Mouse (Mus musculus) CH12F3 (cell line): ENCODE data around the gene Pisd.
"Not testable (repeated sequence)": the region's sequence is repeated elsewhere in the genome, so short reads cannot be mapped to it uniquely, and the experiment has no call there.

Experiments used
- in situ Hi-C: fragments of 300-500 bp; cut with MboI; formaldehyde crosslinking; loops from 2 replicates; pipeline ENCODE4 v1.14.3; 2020; ENCODE audit warnings: low sequenced_read_pairs

Gene Pisd

DNA sequence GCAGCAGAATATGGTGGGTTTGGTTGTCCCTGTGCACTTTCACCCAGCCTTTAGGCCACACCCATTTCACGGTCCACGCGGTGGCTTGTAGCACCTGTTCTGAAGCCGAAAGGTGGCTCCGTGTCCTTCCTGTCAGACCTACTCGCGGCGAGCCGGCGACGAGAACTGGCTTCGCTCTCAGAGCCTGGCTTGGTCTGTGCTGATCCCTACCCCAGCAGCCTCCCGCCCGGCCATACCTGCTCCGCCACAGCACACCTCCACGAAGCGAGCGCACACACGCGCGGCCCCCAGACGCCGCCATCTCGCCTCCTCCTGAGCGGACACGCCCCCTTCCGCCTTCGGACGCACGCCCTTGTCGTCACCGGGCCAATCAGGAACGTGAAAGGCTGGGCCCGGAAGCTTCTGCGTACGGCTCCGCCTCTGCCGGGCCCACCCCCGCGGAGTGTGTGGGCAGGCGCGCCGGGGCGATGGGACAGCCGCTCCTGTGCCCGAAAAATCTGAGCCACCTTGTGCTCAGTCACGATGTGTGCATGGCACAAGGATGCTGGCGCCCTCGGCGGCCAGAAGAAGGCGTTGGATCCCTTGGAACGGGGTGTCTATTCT, at the start of gene Pisd:
Gene Pisd, minus strand, starts transcription at position 334 of the 603 bp plus-strand sequence.
- in situ Hi-C loops: no loop called here

DNA sequence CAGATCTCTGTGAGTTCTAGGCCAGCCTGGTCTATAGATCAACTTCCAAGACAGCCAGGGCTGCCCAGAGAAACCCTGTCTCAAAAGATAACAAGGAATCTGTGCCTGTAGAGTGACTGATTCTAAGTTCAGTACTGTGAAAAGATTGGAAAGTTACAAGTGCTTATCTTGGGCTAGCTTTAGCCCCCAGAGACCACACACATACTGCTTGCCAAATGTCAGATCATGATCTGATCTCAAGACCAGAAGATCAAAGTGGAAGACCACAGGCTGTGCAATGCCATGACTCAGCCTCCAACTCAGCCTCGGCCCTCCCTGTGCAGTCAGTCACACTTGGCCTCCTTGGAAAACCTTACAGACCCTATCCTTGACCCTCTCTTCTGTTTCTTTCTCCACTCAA, 49.1 kb upstream of the Pisd start:
- in situ Hi-C loops: no loop called here

DNA sequence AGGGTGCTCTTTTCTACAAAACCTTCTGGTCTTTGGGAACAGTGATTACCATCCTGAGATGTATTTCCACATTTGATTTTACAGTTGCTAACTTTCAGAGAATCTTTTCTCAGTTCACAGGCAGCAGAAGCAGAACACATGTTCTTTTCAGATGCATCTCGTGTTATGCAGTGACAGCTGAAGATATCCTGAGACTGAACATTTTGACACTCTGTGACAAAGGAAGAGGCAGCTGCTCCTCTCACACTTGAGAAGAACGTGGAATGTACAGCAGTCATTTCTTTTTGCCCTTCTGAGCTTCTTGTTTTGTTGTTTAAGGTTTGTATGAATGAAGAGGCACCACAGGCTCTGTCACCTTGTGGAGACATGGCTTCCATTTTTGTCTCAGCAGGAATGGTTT, 44.6 kb upstream of the Pisd start:
- in situ Hi-C loops: no loop called here

DNA sequence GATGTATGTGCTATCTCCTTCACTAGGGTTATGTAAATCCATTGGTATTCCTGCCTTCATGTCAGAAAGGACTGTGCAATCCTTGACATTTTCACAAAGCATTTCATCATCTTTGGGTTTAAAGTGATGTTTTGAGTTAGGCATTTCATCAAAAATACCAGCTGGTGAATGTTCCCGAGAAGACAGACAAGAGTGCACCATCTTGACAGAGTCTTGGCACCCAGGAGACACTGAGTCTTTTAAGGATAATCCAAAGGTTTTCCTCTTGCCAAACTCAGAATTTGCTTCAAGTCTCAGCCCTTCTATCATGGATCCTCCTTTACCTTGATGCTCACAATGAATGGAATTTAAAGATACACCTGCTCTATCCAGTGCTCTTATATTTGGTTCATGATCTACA, 43.3 kb upstream of the Pisd start:
- in situ Hi-C loops: not testable (repeated sequence)

DNA sequence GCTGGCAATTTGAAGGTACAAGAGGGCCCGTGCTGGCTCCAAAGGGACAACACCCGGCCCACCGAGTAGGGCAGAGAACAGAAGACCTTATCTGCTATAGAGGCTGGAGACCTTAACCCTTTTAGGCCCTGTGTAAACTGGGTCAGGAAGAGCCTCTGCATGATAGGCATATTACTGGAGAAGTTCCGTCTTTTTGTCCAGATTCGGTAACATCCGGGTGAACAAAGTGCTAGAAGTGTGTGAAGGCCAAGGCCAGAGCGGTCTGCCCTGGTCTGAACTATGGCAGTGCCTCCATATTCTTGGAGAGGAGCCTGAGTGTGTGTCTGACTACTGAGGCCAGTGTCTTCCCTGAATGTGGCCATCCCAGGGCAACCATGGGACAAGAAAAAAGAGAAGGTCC, 41.6 kb upstream of the Pisd start, which contains the start of gene Gm20671:
Gene Gm20671, minus strand, starts transcription at position 101 of the 400 bp plus-strand sequence.
- in situ Hi-C loops: no loop called here

DNA sequence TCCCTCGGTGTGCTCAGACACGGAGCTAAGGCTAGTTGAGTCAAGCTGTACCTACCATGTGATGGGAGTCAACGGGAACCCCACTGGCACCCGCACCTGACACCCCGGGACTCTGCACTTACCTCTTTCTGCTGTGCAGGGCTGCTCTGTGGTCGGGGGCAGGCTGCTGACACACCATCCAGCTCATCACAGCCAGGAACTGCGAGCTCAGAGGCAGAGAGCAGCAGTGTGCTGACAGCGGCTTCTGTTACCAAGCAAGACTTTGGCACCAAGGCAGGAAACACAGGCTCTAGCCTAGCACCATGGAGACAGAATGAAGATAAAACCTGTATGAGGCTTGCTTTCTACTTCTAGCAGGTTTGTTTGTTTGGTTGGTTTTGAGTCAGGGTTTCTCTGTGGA, 35.0 kb upstream of the Pisd start:
- in situ Hi-C loops: no loop called here

DNA sequence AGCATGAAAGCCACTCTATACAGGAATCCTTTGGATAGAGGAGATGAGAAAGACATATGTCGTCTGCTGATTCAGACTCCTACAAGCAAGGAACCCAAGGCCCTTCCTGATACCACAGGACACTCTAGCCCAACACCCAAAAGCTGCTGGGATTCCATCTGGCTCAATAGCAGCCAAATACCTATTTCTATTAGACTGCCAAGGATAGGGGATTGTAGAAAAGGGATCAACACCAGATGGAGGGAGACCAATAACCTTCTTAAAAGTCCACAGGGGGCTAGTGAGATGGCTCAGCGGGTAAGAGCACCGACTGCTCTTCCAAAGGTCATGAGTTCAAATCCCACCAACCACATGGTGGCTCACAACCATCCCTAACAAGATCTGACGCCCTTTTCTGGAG, 29.9 kb upstream of the Pisd start:
- in situ Hi-C loops: no loop called here

DNA sequence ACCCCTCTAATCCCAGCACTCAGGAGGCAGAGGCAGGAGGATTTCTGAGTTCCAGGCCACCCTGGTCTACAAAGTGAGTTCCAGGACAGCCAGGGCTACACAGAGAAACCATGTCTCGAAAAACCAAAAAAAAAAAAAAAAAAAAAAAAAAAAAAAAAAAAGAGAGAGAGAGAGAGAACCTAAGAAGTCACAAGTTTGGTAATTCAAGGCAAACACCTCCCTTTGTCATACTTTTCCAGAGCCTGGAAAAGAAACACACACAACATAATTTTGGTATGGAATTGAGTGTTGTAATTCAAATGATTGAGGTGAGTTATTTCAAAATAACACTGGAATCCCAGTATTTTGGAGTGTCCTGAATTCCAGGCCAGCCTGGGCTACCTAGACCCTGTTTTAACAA, 1.0 kb upstream of the Pisd start:
- in situ Hi-C loops: not testable (repeated sequence)

DNA sequence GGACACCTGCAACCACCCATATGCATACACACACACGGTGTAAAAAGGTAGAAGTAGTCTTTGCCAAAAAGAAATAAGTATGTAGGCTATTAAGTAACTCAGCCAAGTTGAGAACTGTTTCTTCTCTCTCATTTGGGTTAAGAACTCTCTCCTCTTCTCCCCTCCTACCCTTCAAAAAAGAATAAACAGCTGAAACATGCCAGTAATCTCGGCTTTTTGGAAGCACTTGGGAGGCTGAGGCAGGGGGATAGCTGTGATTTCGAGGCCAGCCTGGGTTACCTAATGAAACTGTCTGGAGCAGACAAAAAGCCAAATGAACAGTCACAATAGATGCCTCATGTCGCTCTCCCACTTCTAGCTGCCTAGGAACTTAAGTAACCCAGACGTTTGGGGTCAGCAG, 720 bp downstream of the Pisd start:
- in situ Hi-C loops: no loop called here

DNA sequence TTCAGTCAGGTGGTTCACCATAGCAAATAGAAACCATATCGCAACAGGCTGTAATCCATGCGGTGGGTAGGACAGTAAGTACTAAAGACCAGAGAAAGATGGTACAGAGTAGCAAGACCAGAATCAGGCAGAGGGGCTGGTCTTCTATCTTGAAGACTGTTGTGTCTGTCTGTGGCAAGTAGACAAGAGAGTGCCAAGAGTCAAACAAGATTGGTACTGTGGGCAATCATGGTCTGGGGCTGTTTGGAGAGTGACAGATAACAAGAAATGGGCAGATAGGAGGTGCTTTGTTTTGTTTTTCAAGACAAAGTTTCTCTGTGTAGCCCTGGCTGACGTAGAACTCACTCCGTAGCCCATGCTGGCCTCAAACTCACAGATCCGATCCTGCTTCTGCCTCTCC, 3.9 kb downstream of the Pisd start:
- in situ Hi-C loops: no loop called here

DNA sequence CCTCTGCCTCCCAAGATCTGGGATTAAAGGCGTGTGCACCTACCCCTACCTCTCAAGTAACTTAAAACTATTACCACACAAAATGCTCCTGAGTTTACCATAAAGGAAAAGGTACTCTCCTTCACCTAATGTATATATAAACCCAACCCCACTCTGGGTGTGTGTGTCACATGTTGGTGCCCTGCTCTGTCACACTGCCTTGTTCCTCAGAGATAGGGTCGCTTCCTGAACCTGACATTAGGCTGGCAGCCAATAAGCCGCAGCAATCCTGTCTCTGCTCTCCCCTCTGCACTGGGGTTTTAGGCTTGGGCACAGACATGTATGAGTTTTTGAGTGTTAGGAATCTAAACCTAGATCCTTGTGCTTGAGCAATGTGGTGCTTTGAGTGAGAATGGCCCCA, 7.3 kb downstream of the Pisd start:
- in situ Hi-C loops: no loop called here

DNA sequence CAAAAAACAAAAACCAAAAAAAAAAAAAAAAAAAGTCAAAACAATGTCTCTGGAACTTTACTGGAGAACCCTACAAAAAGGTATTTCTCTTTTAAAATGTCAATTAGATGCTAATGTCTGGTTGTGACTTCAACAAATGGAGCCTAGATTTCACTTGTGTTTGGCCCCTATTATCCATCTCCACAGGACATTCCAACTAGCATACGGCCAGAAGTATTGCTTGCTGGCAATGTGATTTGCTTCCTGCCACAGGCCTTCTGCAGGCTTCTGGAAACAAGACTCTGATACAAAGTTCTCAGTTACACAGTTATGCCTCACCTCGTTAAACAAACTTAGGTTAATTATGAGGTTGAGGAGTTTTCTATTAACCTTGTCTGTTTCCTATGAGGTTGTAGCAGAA, 13.1 kb downstream of the Pisd start:
- in situ Hi-C loops: no loop called here

DNA sequence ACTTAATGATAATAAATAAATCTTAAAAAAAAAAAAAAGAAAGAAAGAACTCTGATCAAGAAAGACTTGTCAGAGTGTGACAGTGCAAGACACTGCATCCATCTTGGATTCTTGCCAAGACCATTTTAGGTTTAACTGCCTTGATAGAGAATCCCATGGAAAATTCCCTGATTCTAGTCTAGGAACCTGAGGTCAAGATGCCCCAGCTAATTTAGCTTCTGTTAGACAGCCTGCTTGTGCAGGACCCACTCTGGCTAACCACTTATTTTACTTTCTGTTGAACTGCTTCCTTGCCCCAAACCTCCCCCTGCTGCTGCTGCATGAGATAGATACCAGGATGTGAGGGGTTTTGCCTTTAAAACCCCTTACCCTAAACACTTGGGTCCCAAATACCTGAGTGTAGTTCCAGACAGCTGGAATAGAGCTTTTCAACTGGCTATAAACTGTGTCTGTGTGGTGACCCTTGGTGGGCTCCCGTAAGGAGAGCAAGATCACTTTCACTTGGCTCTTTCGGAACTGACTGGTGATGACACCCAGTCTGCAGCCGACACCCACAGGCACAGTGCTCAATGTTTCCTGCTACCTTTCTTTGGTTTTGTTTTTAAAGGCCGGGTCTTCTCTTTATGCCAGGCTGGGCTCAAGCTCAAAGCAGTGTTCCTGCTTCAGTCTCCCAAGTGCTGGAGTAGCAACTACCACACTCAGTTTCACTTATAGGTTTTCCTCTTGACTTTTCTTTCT, 17.6 kb downstream of the Pisd start:
- in situ Hi-C loops: no loop called here

DNA sequence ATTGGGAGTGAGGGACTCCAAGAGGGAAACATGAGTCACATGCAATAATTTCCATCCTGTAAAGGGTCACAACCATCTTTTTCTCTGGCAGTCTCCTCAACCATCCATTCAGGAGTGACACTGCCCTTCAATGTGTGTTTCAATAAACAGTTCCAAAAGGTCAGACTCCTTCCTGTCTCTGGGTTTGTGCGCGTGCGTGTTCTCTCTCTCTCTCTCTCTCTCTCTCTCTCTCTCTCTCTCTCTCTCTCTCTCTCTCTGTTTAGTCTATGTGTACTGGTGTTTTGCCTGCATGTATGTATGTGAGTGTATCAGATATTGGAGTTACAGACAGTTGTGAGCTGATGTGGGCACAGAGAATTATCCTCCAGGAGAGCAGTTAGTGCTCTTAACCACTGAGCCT, 18.4 kb downstream of the Pisd start:
- in situ Hi-C loops: no loop called here

DNA sequence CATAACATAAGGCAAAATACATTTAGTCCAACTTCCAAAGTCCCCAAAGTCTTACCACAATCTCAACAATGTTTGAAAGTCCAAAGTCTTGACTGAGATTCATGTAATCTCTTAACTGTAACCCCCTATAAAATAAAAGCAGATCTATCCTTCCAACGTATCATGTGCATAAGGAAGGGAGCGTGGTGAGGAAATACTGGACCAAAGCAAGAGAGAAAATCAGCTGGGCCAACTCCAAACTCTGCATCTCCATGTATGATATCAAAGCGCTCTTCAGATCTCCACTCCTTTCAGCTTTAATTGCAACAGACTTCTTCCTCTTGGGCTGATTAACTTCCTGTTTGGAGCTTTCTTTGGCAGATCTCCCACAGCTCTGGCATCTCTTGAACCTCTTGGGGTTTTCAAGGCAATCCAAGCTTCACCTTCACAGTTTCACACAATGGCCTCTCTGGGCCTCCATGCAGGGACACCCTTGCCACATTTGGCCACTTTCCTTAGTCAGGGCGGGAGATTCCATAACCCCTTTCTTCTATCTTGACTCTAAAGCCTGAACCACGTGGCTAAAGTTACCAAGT, 23.8 kb downstream of the Pisd start:
- in situ Hi-C loops: no loop called here

DNA sequence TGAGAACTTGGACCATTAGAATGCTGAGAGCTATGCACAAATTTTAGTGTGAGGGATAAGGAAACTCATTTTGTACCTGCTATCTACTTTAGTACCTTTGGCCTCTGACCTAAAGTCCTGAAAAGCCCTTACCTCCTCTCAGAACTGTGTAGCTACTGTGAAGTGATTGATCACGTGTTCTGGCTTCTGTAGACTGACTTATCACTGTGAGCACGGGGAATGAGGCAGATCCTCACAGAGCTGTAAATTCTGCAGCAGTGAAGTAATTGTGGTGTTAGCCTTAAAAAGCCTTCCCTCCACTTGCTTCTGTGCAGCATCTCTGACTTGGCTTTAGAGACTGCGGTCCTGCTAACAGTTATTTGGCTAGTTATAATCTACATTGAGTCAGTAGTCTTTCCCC, 24.7 kb downstream of the Pisd start:
- in situ Hi-C loops: no loop called here

DNA sequence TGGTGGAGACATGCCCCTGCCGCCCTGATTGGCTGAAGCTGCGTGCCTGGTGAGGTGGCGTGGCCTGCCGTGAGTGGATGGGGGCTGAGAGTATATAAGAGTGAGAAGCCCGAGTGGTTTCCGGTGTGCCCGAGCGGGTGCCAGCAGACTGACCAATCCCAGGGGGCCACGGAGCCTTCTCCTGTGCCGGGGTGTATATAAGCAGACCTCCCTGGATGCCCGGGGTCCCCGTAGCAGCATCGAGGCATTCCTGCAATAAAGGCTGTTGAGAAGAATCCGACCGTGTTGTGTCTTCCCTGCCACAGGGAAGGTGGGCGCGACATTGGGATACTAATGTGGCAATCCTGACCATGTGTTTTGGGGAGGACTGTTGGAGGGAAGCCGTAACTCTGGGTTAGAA, 25.1 kb downstream of the Pisd start:
- in situ Hi-C loops: not testable (repeated sequence)

DNA sequence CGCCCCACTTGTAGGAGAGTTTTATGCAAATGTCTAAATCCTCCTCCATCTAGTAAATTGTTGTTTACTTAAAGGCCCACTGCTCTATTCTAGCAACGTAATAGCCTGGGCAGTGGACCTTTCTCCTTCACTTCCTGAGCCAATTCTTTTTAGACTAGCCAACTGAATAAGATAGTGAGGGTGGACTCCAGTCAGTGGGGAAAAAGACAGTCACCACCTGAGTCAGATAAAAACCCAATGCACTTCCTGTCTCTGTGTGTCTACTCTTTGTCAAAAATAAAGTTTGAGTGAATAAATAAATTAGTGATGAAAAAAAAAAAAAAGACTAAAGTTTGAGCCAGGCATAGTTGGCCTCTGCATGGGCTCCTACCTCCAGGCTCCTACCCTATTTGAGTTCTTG, 25.8 kb downstream of the Pisd start:
- in situ Hi-C loops: no loop called here

DNA sequence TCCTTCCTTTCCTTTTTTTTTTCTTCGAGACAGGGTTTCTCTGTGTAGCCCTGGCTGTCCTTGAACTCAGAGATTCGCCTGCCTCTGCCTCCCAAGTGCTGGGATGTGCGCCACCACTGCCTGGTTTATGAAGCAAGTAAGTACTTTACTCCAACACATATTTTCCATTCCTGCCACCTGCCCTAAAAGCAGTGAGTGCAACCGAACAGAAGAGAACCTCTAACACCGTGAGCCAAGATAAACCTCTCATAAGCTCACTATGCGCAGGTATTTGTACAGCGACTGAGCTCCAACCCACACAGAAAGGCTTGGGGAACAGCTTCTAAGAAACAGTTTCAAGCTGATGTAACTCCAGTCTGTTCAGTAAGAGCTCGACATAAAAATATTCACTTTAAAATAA, 29.3 kb downstream of the Pisd start:
- in situ Hi-C loops: no loop called here

DNA sequence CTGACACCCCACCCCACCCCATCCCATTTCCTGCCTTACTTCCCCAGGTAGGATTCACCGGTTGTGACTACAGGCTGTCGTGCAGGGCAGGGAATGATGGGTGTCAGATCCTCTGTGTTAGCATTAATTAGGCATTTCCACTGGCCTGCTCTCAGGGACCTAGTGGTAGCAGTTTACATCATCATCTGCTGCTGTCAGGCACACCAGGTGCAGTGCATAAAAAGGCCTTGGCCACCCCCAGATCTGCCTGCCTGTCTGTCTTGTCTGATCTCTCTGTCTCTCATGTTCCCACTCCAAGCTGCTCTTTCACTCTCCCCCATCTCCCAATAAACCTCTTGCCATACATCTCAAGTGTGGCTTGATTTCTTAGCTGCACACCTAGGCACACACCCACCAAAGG, 33.7 kb downstream of the Pisd start:
- in situ Hi-C loops: no loop called here

DNA sequence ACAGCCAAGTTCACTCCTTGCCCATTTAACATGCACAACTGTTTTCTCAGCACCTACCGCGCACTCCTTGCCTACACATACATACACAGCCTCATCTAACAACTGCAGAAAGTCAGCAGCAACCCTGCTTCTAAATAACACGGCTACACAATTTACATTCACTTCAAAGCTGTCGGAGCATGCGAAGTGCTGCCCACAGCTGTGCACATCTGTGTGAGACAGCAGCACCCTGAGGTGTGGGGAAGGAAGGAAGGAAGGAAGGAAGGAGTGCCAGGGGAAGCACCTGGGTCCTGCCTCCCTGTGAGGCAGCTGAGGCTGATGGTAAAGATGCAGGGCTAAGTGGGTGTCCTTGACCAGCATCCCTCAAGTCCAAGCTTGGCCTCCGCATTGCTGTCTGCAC, 36.5 kb downstream of the Pisd start:
- in situ Hi-C loops: no loop called here

DNA sequence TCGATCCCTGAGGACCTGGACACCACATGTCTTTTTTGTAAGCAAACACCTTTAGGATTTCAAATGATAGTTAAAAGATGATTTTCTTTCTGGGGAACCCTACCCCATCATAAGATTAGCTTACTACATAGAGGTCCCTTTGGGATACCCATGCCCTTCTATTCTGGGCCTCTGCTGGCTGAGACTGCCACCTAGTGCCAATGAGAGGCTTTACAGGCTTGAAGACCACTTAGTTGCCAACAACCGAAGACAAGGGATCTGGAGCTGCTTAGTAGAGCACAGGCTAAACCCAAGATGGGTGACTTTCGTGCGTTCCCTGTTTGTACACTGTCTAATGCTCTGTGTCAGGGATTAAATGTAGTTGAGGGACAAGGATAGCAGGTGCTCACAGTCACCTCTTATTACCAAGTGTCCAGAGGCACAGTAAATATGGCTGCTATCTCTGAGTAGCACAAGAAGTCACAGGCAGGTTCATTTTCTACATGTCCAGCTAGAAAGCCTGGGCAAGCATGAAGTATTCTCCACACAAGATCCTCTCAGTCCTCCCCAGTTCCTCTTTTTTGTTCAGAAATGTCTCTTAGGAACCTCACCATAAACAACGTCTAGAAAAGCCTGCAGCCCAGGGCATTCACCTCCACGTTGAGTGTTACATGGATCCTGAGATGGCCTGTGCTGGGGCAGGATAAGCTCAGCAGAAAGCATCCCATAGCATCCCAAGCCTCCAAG, 37.6 kb downstream of the Pisd start:
- in situ Hi-C loops: no loop called here
